22 mouse cellular contexts compared by ENCODE assay signal in genomic region chr5:23618656-23619055, GRCm38 (mm10).
DNase-seq lines count a peak whose midpoint lies in the region; ATAC-seq and TF ChIP-seq lines count a peak whose summit lies in the region.
"Had no signal": no experiment of that assay in that cellular context is flagged by ENCODE, and none has a peak within 500 bp of the region (broad histone marks: within the 10 kb centered on the region; RNA-seq: fewer than 3 reads in every experiment).

No protein-coding gene starts in this region.

- no peaks in the 10 kb centered on the region for H3K27me3 ChIP-seq in forebrain, postnatal 0 days (ENCODE audit: insufficient read depth, low read length)
- H3K27me3 ChIP-seq in forebrain, embryonic 12.5 days = no peaks in the 10 kb centered on the region
- no peaks in the 10 kb centered on the region for H3K27me3 ChIP-seq in testis, adult 2 months (ENCODE audit: control insufficient read depth, insufficient read depth, low read length)
- H3K27me3 ChIP-seq: CH12.LX; embryonic facial prominence, embryonic 15.5 days; neural tube, embryonic 12.5 days; Patski had no signal

- H3K36me3 ChIP-seq in forebrain, postnatal 0 days (ENCODE audit: insufficient read depth) = no peaks in the 10 kb centered on the region
- no peaks in the 10 kb centered on the region for H3K36me3 ChIP-seq in forebrain, embryonic 12.5 days (replicated peaks)
- H3K36me3 ChIP-seq in testis, adult 2 months (ENCODE audit: control insufficient read depth, insufficient read depth, low read length) = no peaks in the 10 kb centered on the region
- H3K36me3 ChIP-seq: embryonic facial prominence, embryonic 15.5 days; neural tube, embryonic 12.5 days had no signal

- no peak for ATAC-seq in forebrain, postnatal 0 days
- ATAC-seq in forebrain, embryonic 12.5 days (ENCODE audit: low FRiP score) = no peak
- ATAC-seq: Patski had no signal

- H3K4me1 ChIP-seq in forebrain, postnatal 0 days (ENCODE audit: insufficient read depth) = peaks cover 12% of the 10 kb centered on the region
- H3K4me1 ChIP-seq in forebrain, embryonic 12.5 days = peaks cover 11% of the 10 kb centered on the region
- no peaks in the 10 kb centered on the region for H3K4me1 ChIP-seq in testis, adult 2 months (ENCODE audit: control insufficient read depth, insufficient read depth, low read length)
- H3K4me1 ChIP-seq: neural tube, embryonic 12.5 days had no signal

- no peaks in the 10 kb centered on the region for H3K9me3 ChIP-seq in forebrain, postnatal 0 days (ENCODE audit: low read length)
- H3K9me3 ChIP-seq in forebrain, embryonic 12.5 days = no peaks in the 10 kb centered on the region
- H3K9me3 ChIP-seq: embryonic facial prominence, embryonic 15.5 days; neural tube, embryonic 12.5 days had no signal

- no peak for TF ChIP-seq POLR2A in testis, adult 2 months (IDR thresholded peaks at IDR 0.05; ENCODE audit: control insufficient read depth, low read depth, low read length)

- WGBS in forebrain, postnatal 0 days = 92% methylated on average over 7 of the region's 7 CpGs
- WGBS in forebrain, embryonic 12.5 days = 92% methylated on average over 7 of the region's 7 CpGs

- H3K9ac ChIP-seq in forebrain, postnatal 0 days = no peak overlapping the region
- H3K9ac ChIP-seq in forebrain, embryonic 12.5 days = no peak overlapping the region
- H3K9ac ChIP-seq: embryonic facial prominence, embryonic 15.5 days; neural tube, embryonic 12.5 days had no signal

- H3K4me2 ChIP-seq in forebrain, postnatal 0 days (ENCODE audit: low read depth) = no peak overlapping the region
- no peak overlapping the region for H3K4me2 ChIP-seq in forebrain, embryonic 12.5 days
- H3K4me2 ChIP-seq: embryonic facial prominence, embryonic 15.5 days; midbrain, embryonic 11.5 days; neural tube, embryonic 12.5 days had no signal

- no peak overlapping the region for H3K4me3 ChIP-seq in forebrain, postnatal 0 days (ENCODE audit: low read depth, low read length)
- no peak overlapping the region for H3K4me3 ChIP-seq in forebrain, embryonic 12.5 days (replicated peaks)
- no peak overlapping the region for H3K4me3 ChIP-seq in layer of hippocampus, adult 2 months
- no peak overlapping the region for H3K4me3 ChIP-seq in testis, adult 2 months (ENCODE audit: control insufficient read depth, low read depth, low read length)
- H3K4me3 ChIP-seq: embryonic facial prominence, embryonic 15.5 days; neural tube, embryonic 12.5 days had no signal

- TF ChIP-seq CTCF in forebrain, postnatal 0 days (IDR thresholded peaks at IDR 0.05; ENCODE audit: low read depth) = 0 out of 2 replicates have a peak, but pooled peaks have one; percentile 20
- peak; percentile 44 for TF ChIP-seq CTCF in layer of hippocampus, adult 2 months (conservative IDR thresholded peaks at IDR 0.05)
- peak; percentile 21; the same call in 1 of the 2 replicates for TF ChIP-seq CTCF in testis, adult 2 months (IDR thresholded peaks at IDR 0.05; ENCODE audit: control insufficient read depth, insufficient read depth, insufficient replicate concordance, low read depth, low read length)

- no peak for DNase-seq in forebrain, postnatal 0 days
- DNase-seq in layer of hippocampus, adult 2 months (ENCODE audit: low spot score in 2 of 2) = no peak
- no peak for DNase-seq in layer of hippocampus, postnatal 36 days
- DNase-seq in testis, postnatal 10 days (ENCODE audit: low spot score) = no peak
- DNase-seq in testis, postnatal 14 days (ENCODE audit: low spot score) = peak; percentile 16
- DNase-seq in kidney, postnatal 4 days = no peak
- DNase-seq: adrenal gland, postnatal 25 days; cerebellum, adult 18-20 months; cerebellum, postnatal 25 days; gastrocnemius, postnatal 10 days; heart, adult 18-20 months; lung, adult 18-20 months; right cerebral cortex, adult 18-20 months; thymus, adult 2 months had no signal

- H3K27ac ChIP-seq in forebrain, postnatal 0 days (ENCODE audit: low read depth, low read length) = no peak overlapping the region
- H3K27ac ChIP-seq in forebrain, embryonic 12.5 days = no peak overlapping the region
- no peak overlapping the region for H3K27ac ChIP-seq in layer of hippocampus, adult 2 months
- H3K27ac ChIP-seq in testis, adult 2 months (ENCODE audit: control insufficient read depth, insufficient read depth, low read depth, low read length) = no peak overlapping the region
- H3K27ac ChIP-seq: embryonic facial prominence, embryonic 15.5 days; macrophage; neural tube, embryonic 12.5 days had no signal
